Mouse (Mus musculus) stomach, embryonic 15.5 days (tissue): ENCODE data around the gene Psma4. TPM values are rescaled to one million over a fixed set of nuclear protein-coding genes. Genes with fewer than 3 reads are reported as not detected.
A peak's percentile ranks its signal among the peaks of the same experiment; 100 is the strongest.

ENCODE experiments used
- ATAC-seq: fragments of 200-750 bp; cut with Nextera tagmentation; 2 replicates; pipeline ENCODE4 v1.8.0; 2017; ENCODE audit warnings: low read depth, moderate number of reproducible peaks, moderate TSS enrichment; ENCODE audit not compliant: insufficient read depth, low FRiP score
- H3K27ac ChIP-seq: fragments of 300-500 bp; sonication (generic); 2 replicates; pipeline ENCODE4 v1.5.1; 2015; ENCODE audit warnings: mild to moderate bottlenecking, inconsistent platforms
- H3K27me3 ChIP-seq: fragments of 300-500 bp; sonication (generic); replicated peaks from 2 replicates; pipeline ENCODE4 v1.6.1; 2015; ENCODE audit warnings: inconsistent platforms
- H3K36me3 ChIP-seq: fragments of 300-500 bp; sonication (generic); 2 replicates; pipeline ENCODE4 v1.6.1; 2015; ENCODE audit warnings: inconsistent platforms
- H3K4me1 ChIP-seq: fragments of 300-500 bp; sonication (generic); 2 replicates; pipeline ENCODE4 v1.6.1; 2015; ENCODE audit warnings: inconsistent platforms
- H3K4me2 ChIP-seq: fragments of 300-500 bp; sonication (generic); 2 replicates; pipeline ENCODE4 v1.6.1; 2015; ENCODE audit warnings: mild to moderate bottlenecking, inconsistent platforms
- H3K4me3 ChIP-seq: fragments of 300-500 bp; sonication (generic); replicated peaks from 2 replicates; pipeline ENCODE4 v1.5.1; 2015; ENCODE audit warnings: inconsistent platforms
- H3K9ac ChIP-seq: fragments of 300-500 bp; sonication (generic); 2 replicates; pipeline ENCODE4 v1.6.1; 2015; ENCODE audit warnings: inconsistent platforms
- H3K9me3 ChIP-seq: fragments of 300-500 bp; sonication (generic); 2 replicates; pipeline ENCODE4 v1.6.1; 2016; ENCODE audit warnings: inconsistent platforms
- WGBS: fragments of 180-500 bp; shearing (Covaris S2); methylation state at CpG from one replicate; pipeline ENCODE4 v1.1.7; 2015; 5-methylcytosine and 5-hydroxymethylcytosine counted together
- polyA plus RNA-seq: library from polyadenylated mRNA; unstranded; fragments of >200 nt; fragmentation: Nextera tagmentation; extraction: Ambion mirVana; gene quantifications from 2 replicates; pipeline ENCODE4 v1.2.1, GENCODE M21; 2015

Psma4 gene
- polyA plus RNA-seq: 286 and 294 TPM in 2 replicates

DNA sequence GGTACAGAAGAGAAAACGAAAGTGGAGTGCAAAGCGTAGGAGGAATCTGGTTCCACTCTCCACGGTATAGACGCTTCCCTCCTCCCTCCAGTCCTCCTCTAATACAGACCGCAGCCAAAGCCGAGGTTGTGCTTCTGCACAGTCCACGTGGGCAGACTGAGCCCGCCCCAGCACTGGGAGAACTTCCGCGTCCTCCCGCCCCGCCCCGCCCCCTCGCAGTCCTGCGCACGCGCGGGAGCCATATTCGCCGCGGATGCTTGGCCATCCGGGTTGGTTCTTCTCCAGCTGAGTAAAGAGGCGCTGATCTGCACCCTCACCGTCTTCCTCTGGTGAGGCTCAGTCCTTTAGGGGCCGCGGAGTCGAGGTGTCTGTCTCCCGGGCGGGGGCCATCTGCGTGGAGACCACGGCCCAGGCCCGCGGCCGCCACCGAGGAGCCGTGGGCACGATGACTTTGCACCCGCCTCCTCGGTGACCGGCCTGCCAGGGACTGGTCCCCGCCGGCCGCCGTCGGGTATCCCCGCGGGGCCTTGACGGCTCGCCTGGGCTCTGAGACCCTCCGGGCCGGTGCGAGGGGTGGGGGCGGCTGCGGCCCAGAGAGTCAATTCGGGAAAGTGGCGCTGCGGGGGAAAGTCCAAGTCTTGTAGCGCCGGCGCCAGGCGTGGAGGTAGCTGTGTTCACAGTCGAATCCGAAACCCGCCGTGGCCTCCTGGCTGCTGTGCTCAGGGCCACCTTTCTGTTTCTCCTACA, at the start of gene Psma4, which contains the start of gene AY074887:
TSS of gene Psma4 (plus strand) at position 216 of the 747 bp plus-strand sequence.
TSS of gene AY074887 (minus strand) at position 424 of the 747 bp plus-strand sequence.
- Histone ChIP-seq H3K9me3 (no peaks in the 10 kb centered on the region), H3K27ac (peak within 1 kb of the TSS; percentile 93), H3K4me1 (0 out of 2 replicates have a peak, but pooled peaks cover 9% of the 10 kb centered on the region), H3K27me3 (no peaks in the 10 kb centered on the region), H3K9ac (peak within 1 kb of the TSS; percentile 78), H3K4me2 (peak within 1 kb of the TSS; percentile 67), H3K4me3 (peak within 1 kb of the TSS; percentile 77), H3K36me3 (peaks cover 19% of the 10 kb centered on the region)
- ATAC-seq: peak; percentile 100
- under 1% methylated on average over 51 of the region's 65 CpGs for WGBS

DNA sequence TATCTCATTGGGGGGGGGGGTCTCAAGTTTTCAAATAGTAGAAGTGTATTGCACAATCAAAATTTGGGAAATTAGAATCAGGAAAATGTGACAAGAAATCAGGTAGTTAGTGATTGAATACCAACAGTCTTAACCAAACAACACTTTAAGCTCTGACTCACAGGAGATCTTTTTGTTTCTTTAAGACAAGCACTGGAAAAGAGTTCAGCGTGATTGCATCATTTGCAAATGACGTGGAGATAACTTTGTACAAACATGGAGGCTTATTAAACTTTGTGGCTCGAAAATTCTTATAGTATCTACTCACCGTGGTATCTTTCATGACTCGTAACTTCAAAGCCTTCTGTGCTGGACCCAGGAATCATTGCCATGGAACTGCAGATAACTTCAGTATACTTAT, 41.1 kb upstream of the Psma4 start:
- Histone ChIP-seq H3K4me3 (no peak overlapping the region), H3K27ac (no peak overlapping the region), H3K4me2 (no peak overlapping the region), H3K9me3 (no peaks in the 10 kb centered on the region), H3K9ac (no peak overlapping the region), H3K27me3 (no peaks in the 10 kb centered on the region), H3K4me1 (no peaks in the 10 kb centered on the region), H3K36me3 (peaks cover 16% of the 10 kb centered on the region)
- ATAC-seq: no peak
- WGBS: 73% methylated on average over 5 of the region's 5 CpGs

DNA sequence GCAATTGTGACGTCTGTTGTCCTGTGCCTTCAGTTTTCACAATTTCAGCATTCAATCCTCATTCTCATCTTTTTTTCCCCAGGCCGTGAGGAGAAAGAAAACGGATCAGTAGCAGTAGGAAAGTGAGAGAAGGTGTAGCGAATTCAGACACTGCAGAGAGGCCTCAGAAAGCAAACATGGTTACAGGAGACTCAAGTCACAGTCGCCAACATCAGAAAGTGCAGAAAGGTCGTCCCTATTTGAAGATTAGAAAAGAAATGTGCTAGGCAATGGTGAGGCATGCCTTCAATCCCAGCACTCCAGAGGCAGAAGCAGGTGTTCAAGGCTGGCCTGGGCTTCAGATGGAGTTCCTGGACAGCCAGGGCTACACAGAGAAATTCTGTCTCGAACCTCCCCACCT, 35.0 kb upstream of the Psma4 start:
- Histone ChIP-seq H3K9ac (no peak overlapping the region), H3K4me3 (no peak overlapping the region), H3K36me3 (no peaks in the 10 kb centered on the region), H3K4me2 (no peak overlapping the region), H3K9me3 (no peaks in the 10 kb centered on the region), H3K4me1 (no peaks in the 10 kb centered on the region), H3K27me3 (no peaks in the 10 kb centered on the region), H3K27ac (no peak overlapping the region)
- no peak for ATAC-seq
- WGBS: 63% methylated on average over 7 of the region's 7 CpGs

DNA sequence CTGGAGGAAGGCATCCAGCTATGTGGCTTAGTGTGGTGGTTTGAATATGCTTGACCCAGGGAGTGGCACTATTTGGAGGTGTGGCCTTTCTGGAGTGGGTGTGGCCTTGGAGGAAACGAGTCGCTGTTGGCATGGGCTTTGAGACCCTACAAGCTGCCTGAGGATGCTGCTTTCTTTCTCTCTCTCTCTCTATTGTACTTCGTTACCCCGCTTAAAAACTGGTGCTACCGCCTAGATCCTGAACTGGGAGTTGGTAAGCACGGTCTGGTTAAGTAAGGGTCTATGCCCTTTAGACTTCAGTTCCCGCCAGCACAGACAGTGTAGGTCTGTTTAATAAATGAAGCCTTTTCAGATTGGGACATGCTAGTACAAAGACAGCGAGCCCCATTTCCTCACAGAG, 34.2 kb upstream of the Psma4 start:
- Histone ChIP-seq H3K4me1 (no peaks in the 10 kb centered on the region), H3K9me3 (no peaks in the 10 kb centered on the region), H3K27ac (no peak overlapping the region), H3K36me3 (no peaks in the 10 kb centered on the region), H3K9ac (no peak overlapping the region), H3K27me3 (no peaks in the 10 kb centered on the region), H3K4me3 (peak overlapping the region; percentile 64; the same call in 1 of the 2 replicates), H3K4me2 (peak overlapping the region; percentile 91)
- ATAC-seq: no peak
- WGBS: 72% methylated on average over 8 of the region's 8 CpGs

DNA sequence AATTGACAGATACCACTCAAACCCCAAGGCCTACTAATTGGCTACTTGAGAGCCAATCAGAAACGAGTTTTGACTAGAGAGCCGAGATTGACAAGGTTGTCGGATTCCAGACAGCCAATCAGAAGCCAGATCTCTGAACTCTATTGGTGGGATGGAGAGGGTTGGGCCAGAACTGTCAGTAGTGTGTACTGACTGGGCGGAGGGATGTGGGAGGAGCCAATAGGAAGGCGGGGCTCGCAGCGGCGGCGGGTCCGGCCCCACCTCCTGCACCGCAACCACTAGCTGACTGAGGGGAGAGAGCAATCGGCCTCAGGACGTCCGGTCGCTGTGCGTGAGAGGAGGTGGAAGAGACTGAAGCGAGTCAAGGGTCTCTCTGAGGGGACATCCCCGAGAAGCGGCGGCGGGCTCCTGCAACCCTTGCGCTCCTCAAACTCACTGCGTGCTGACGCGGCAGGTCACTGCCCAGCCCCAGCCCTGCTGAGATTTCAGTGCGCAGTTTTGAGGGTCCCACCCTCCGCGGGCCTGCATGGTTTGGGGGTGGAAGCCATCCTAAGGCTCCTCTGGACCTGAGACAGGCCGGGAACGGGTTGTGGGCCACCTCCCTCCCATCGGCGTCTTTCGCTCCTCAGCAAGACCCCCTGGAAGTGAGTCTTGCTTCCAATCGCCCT, 33.4 kb upstream of the Psma4 start, which contains the start of gene Hykk:
TSS of gene Hykk (plus strand) at position 274 of the 668 bp plus-strand sequence.
- peak within 1 kb of the TSS; percentile 91 for H3K4me2 ChIP-seq
- no peaks in the 10 kb centered on the region for H3K27me3 ChIP-seq
- H3K36me3 ChIP-seq: peaks cover under 1% of the 10 kb centered on the region; the same call in 1 of the 2 replicates
- ATAC-seq: peak; percentile 98
- peak within 1 kb of the TSS; percentile 64 for H3K4me3 ChIP-seq
- WGBS: under 1% methylated on average over 34 of the region's 34 CpGs
- peak within 1 kb of the TSS; percentile 62 for H3K27ac ChIP-seq
- no peaks in the 10 kb centered on the region for H3K9me3 ChIP-seq
- H3K4me1 ChIP-seq: no peaks in the 10 kb centered on the region
- peak within 1 kb of the TSS; percentile 54 for H3K9ac ChIP-seq

DNA sequence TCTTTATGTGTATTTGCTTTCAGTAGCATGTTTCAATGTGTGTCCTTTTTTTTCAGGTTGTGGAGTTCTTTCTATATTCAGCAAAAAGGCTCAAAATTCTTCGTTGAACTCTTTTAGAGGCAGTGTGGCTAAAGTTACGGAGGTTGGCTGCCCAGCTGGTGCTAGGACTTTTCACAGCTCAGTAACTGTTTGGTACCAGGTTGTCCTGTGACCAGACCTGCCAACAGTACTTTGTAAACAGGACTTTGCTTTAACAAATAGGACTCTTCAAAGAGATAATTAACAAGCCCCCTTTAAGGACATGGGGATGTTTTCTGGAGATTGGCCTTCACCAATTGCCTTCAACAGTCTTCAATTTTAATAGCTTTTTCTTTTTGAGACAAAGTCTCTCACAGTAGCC, 32.4 kb upstream of the Psma4 start:
- no peak overlapping the region for H3K27ac ChIP-seq
- no peak for ATAC-seq
- H3K9ac ChIP-seq: no peak overlapping the region
- H3K4me3 ChIP-seq: no peak overlapping the region
- no peaks in the 10 kb centered on the region for H3K9me3 ChIP-seq
- WGBS: 69% methylated on average over 2 of the region's 2 CpGs
- no peaks in the 10 kb centered on the region for H3K27me3 ChIP-seq
- no peaks in the 10 kb centered on the region for H3K4me1 ChIP-seq
- peak overlapping the region; percentile 91; the same call in 1 of the 2 replicates for H3K4me2 ChIP-seq
- H3K36me3 ChIP-seq: peaks cover 5% of the 10 kb centered on the region; the same call in 1 of the 2 replicates

DNA sequence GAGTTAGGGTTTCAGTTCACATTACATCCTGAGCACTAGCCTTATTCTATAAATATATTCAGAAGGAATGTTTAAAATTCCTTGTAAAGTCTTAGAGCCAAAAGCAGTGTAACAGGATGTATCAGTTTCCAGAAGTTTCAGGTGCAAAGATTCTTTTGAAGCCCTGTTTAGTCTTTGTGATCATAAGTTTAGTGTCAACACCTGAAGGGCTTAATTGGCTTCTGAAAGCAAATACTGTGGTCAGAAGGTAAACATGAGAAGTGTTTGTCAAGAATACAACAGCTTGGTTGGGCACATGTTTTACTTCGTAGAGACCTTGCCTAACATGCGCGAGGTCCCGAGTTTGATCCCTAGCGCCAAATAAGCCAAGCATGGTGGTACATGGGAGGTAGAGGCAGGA, 31.8 kb upstream of the Psma4 start:
- Histone ChIP-seq H3K27ac (no peak overlapping the region), H3K9ac (no peak overlapping the region), H3K4me1 (no peaks in the 10 kb centered on the region), H3K4me3 (no peak overlapping the region), H3K27me3 (no peaks in the 10 kb centered on the region), H3K9me3 (no peaks in the 10 kb centered on the region), H3K36me3 (peaks cover 5% of the 10 kb centered on the region; the same call in 1 of the 2 replicates), H3K4me2 (no peak overlapping the region)
- 76% methylated on average over 5 of the region's 5 CpGs for WGBS
- ATAC-seq: no peak

DNA sequence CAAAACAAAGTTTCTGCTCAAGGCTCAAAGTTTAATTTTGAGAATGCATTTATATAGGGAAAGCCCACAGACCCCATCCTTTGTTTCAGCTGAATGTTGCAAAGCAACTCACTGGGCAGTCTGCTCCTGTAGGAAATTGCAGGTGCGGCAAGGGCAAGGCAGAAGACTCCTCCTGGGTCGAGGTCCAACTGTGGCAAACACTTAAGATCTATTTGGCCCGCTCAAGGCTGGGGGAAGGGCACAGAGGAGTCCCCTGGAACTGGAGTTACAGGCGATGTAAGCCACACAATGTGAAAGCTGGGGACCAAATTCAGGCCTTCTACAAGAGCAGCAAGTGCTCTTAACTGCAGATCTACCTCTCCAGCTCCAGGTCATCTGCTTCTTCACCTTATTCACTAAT, 30.6 kb upstream of the Psma4 start:
- Histone ChIP-seq H3K4me1 (no peaks in the 10 kb centered on the region), H3K9ac (no peak overlapping the region), H3K9me3 (no peaks in the 10 kb centered on the region), H3K4me2 (no peak overlapping the region), H3K27me3 (no peaks in the 10 kb centered on the region), H3K4me3 (no peak overlapping the region), H3K36me3 (peaks cover 5% of the 10 kb centered on the region; the same call in 1 of the 2 replicates), H3K27ac (no peak overlapping the region)
- ATAC-seq: no peak
- 57% methylated on average over 4 of the region's 4 CpGs for WGBS

DNA sequence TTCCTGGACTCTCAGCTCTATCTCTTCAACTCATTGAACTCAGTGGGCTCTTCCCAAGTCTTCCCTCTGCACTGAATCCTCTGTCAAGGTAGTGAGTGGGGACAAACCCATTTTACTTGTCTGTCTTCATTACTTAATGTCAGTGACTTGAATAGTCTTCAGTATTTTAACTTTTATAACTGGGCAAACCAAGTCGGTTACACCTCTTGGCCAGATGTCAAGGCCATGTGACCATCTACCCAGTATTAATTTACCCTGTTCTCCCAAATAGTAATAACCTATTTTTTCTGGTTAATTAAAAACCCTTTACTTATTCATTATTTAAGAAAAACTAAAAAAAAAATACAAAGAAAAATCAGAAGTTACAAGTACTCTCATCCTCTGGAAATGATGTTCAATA, 19.8 kb upstream of the Psma4 start:
- H3K9ac ChIP-seq: no peak overlapping the region
- H3K27ac ChIP-seq: no peak overlapping the region
- no peaks in the 10 kb centered on the region for H3K4me1 ChIP-seq
- no peaks in the 10 kb centered on the region for H3K36me3 ChIP-seq
- H3K4me3 ChIP-seq: no peak overlapping the region
- no peaks in the 10 kb centered on the region for H3K9me3 ChIP-seq
- H3K4me2 ChIP-seq: no peak overlapping the region
- no peak for ATAC-seq
- no peaks in the 10 kb centered on the region for H3K27me3 ChIP-seq
- whole genome bisulfite sequencing: 78% methylated on average over 1 of the region's 1 CpGs

DNA sequence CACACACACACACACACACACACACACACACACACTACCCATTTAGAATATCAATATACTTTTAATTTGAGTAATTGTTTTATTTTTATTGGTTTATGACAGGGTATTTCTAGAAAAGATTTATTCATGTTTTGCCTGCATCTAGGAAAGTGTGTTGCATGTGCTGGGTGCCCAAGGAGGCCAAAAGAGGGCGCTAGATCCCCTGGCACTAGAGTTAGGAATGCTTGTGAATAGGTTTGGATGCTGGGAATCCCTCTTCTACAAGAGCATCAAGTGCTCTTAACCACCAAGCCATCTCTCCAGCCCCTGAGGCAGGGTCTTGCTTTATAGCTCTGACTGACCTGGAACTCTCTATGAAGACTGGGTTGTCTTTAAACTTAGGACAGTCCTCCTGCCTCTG, 18.8 kb upstream of the Psma4 start:
- no peaks in the 10 kb centered on the region for H3K9me3 ChIP-seq
- H3K9ac ChIP-seq: no peak overlapping the region
- ATAC-seq: no peak
- no peak overlapping the region for H3K27ac ChIP-seq
- no peaks in the 10 kb centered on the region for H3K4me1 ChIP-seq
- H3K4me3 ChIP-seq: no peak overlapping the region
- no peaks in the 10 kb centered on the region for H3K36me3 ChIP-seq
- WGBS: 4% methylated on average over 1 of the region's 1 CpGs
- H3K27me3 ChIP-seq: no peaks in the 10 kb centered on the region
- H3K4me2 ChIP-seq: no peak overlapping the region

DNA sequence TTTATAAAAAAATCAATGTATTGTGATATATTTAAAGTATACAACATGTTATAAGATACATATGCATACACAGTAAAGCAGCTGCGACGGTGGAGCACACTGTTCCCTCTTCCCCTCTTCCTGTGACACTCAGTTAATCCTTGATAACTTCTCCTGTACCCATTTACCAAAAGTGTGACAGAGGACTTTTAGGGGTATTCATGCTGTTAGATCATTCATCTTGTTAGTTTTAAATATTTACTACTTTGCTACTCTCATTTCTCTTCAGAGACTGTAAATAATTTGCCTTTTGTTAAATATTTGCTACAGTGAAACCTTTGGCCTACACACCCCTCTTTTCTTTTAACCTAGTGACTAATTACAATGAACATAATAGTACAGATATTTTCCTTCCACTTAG, 18.2 kb upstream of the Psma4 start:
- no peaks in the 10 kb centered on the region for H3K9me3 ChIP-seq
- no peaks in the 10 kb centered on the region for H3K27me3 ChIP-seq
- H3K4me2 ChIP-seq: no peak overlapping the region
- ATAC-seq: no peak
- no peaks in the 10 kb centered on the region for H3K4me1 ChIP-seq
- H3K36me3 ChIP-seq: no peaks in the 10 kb centered on the region
- H3K4me3 ChIP-seq: no peak overlapping the region
- H3K9ac ChIP-seq: no peak overlapping the region
- WGBS: 67% methylated on average over 2 of the region's 2 CpGs
- H3K27ac ChIP-seq: no peak overlapping the region

DNA sequence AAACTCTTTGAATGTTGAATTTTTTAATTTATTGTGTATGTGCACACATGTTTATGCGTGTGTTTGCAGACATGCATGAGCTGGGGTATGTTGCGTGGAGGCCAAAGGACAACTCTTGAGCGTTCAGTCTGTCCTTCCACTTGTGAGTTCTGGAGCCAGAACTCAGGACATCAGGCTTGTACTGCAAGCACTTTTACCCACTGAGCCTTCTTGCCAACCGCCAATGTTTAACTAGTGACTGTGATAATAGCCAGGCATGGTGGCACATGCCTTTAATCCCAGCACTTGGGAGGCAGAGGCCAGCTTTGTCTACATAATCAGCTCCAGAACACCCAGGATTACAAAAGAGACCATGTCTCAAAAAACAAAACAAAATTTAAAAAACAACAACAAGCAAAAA, 8.5 kb upstream of the Psma4 start:
- Histone ChIP-seq H3K27me3 (no peaks in the 10 kb centered on the region), H3K36me3 (no peaks in the 10 kb centered on the region), H3K4me2 (no peak overlapping the region), H3K9me3 (no peaks in the 10 kb centered on the region), H3K4me1 (no peaks in the 10 kb centered on the region), H3K27ac (no peak overlapping the region), H3K9ac (no peak overlapping the region), H3K4me3 (no peak overlapping the region)
- no peak for ATAC-seq
- 83% methylated on average over 4 of the region's 4 CpGs for WGBS
